Mouse (Mus musculus): ENCODE measurements at regions not wholly inside any gene's neighbourhood (a gene's known extent, or its start where the extent isn't known, plus 50 kb on each side); places are given as distances from the start of the nearest gene placed in this dataset.

DNA sequence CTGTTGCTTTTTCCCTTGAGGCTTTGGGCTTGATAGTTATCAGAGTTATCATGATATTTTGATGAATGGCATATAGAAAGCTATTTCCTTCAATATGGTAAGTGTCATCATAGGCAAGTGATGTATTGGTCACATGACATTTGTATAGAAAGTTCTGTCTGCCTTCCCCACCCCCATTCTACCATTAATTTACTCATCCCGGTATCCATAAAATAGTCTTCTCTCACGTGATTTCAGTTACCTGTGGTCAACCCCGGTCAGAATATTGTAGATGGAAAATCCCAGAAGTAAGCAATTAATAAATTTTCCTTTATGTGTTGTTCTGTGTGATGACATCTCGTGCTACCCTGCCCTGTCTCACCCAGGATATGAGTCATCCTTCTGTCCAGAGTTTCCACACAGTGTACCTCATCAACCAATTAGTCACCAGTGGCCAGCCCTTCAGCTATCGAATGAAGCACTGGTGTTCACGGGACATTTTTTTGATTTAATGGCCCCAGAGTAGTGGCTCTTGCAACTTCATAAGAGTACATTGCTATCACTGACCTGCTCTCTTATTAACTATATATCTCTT lies 127.1 kb upstream of the Twist2 start:
- no peak for ATAC-seq (replicated peaks; ENCODE audit: low read depth, poor library complexity, severe bottlenecking)

DNA sequence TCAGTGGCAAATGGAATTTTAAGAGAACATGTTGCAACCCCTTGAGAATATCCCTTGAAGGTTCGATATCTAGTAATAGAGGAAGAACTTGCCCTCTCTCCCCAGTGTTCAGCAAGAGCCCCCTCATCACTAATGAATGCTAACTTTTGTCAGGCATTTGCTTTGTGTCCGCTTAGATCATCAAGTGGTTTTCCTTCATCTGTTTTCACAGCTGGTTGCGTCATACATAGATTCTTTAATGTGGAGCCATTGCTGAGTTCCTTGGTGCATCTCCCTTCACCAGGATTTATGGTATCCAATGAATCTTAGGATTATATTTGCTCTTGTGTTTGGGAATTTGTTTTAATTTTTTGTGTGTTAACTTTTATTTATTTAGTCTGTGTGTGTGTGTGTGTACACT lies 124.2 kb upstream of the Twist2 start:
- ATAC-seq (replicated peaks; ENCODE audit: low read depth, poor library complexity, severe bottlenecking) = no peak

DNA sequence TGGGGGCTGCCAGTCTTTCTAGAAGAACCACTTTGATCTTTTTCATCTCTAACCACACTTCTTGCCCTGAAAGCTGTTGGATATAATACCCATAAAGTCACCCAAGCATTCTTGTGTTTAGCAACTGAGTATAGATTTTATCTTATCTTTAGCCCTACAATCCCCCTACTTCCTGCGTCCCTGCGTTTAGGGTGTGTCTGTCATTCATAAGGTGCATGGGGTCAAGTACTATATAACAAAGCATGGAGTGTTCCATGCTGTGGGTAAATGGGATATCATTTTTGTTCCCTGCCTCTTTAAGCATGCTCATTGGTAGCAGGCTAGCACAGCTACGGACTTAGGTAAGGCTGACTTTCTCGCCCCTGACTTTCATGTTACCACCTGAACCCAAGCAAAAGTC lies 122.5 kb upstream of the Twist2 start:
- ATAC-seq (replicated peaks; ENCODE audit: low read depth, poor library complexity, severe bottlenecking) = no peak

DNA sequence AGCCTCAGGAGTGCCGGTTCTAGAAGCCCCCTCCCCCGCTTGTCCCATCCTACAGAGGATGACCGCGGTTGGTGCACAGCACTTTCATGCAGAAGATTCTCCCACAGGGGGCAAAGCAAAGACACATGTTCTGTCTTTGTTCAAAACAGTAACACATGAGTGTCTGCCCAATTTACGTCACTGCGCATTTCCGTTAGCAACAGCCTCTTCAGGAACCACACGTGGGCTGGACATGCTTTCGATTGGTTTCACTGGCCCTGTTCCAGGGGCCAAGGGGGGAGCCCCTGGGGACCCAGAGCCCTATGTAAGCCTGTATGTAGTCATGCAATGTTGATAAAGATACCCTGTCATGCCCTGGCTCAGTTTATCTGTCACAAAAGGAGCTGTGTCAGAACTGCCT lies 116.2 kb upstream of the Twist2 start:
- ATAC-seq (replicated peaks; ENCODE audit: low read depth, poor library complexity, severe bottlenecking) = no peak

DNA sequence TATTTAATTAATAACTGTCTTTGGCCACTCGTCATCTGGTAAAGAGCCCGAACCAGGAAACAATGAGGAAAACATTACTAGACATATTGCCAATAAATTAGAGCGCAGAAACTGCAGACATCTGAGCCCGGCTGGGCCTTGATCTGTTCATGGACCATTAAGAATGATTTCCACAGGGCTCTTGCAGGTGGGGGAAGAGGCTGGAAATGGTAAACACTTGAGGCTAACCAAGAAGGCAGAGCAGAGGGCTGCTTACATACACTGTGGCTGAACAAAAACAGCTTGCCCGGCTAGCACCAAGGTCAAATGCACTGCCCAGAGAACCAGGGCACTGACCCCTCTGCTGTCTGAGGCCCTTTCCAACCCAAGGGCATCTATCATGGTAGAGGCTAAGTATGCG lies 115.5 kb upstream of the Twist2 start:
- no peak for ATAC-seq (replicated peaks; ENCODE audit: low read depth, poor library complexity, severe bottlenecking)

DNA sequence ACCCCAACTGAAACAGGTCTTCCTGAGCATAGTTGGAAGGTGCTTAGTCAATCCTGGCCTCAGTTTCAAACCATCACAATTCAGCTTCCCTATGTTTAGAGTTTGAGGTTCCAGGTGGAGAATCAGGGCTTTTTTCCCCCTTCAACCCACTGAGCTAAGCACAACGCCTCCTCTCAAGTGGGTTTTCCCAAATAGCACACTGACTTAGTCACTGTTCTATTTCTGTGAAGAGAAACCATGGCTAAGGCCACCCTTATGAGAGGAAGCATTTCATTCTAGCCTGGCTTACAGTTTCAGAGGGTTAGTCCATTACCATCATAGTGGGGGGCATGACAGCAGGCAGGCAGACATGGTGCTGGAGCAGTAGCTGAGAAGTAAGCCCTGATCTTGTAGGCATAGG lies 109.7 kb upstream of the Twist2 start:
- no peak for ATAC-seq (replicated peaks; ENCODE audit: low read depth, poor library complexity, severe bottlenecking)

DNA sequence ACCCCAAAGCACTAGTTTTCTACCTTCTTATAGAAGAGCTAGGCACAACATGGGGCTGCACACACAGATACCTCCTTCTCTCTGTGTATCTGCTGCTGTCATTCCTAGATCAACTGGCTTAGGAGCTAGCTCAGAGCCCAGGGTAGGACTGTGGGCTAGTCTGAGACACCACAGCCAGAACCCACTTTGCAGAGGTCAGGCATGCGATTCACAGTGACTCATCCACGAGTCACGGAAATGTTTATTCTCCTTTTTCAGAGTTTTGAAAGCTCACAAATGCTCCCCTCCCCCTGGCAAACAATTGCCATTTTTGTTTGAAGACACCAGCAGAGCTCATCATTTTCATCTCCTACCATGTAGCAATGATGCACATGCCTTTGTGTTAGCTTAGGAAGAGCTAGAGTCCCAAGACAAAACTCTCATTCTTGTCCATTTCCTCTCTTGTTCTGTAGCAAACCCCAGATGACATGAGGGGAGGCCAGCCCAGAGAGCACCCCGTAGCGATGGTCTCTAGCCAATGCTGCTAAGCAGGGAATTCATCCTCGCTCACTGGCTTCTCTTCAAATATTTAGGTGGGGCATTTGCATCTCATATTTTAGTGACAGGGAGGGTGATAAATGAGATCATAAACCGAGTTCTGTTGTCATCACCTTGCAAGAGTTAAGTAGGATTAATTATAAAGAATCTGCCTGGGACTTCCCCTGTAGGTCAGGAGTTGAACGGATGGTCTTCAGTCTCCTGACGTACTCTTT lies 108.4 kb upstream of the Twist2 start:
- ATAC-seq (replicated peaks; ENCODE audit: low read depth, poor library complexity, severe bottlenecking) = no peak

DNA sequence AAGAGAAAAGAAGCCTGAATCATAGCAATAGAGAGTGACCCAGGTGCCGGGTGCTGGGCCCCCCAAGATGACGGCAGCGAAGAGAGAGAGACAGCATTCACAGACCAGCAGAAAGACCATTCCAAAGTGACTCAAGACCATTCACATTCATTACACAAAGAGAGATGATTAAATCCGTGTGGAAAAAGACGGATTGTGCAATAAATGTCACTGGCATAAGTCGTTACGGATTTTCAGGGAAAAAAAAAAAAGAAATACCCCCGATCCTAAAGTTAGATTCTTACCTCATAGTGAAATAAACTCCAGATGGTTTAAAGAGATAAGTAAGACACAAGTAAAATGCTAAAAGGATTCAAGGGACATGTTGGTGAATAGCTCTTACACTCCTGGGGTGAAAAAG lies 104.2 kb upstream of the Twist2 start:
- ATAC-seq (replicated peaks; ENCODE audit: low read depth, poor library complexity, severe bottlenecking) = no peak

DNA sequence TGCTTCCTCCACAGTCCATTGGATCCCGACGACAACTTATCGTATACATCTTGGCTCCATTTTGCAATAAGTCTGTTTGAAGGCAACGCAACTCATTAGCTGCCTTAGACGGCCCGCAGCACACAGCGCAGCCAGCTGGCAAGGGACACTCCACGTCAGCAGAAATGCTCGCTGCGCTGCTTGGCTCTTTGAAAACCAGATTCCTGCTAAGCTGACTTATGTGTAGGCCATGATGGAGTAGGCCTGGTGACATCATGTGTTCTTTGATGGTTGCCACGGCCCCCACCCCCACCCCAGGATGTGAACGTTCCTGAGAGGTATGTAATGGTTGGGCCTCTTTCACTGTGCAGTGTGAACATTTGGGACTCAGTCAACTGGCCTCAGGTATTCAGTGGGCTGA lies 99.8 kb upstream of the Twist2 start:
- no peak for ATAC-seq (replicated peaks; ENCODE audit: low read depth, poor library complexity, severe bottlenecking)

DNA sequence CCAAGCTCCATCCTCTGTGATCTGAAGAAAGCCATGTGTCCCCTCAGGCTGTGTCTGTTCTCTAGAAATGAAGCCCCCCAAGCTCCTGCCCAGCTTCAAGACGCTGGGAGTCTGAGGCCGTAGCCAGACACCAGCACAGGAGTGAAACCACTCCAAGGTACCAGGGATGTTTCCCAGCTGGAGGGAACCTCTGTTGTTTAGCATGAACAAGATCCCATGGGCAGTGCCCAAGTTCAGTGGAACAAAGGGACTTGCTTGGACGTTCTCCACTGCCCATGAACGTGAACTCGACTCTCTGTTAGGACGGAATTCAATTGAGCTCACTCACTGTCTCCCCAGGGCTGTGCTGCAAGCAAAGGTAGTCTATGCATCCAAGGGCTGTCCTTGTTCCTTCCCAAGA lies 99.2 kb upstream of the Twist2 start:
- ATAC-seq (replicated peaks; ENCODE audit: low read depth, poor library complexity, severe bottlenecking) = no peak

DNA sequence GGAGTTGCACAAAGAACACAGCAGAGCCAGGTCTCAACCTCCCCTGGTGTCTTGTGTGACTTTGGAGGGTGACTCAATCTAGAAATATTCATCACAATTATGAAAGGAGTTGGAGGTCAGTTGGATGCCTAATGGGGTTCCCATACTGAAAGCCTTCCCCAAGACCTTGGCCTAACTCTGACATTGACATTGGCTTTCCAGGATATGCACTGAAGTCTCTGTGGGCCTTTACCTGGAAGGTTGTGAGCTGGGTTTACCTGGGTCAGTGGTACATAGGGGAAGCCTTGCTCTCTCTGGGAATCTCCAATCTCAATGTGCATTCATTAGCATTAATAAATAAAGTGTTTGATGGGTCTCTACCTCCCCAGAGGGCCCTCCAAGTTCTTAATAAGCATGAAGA lies 98.5 kb upstream of the Twist2 start:
- ATAC-seq (replicated peaks; ENCODE audit: low read depth, poor library complexity, severe bottlenecking) = no peak

DNA sequence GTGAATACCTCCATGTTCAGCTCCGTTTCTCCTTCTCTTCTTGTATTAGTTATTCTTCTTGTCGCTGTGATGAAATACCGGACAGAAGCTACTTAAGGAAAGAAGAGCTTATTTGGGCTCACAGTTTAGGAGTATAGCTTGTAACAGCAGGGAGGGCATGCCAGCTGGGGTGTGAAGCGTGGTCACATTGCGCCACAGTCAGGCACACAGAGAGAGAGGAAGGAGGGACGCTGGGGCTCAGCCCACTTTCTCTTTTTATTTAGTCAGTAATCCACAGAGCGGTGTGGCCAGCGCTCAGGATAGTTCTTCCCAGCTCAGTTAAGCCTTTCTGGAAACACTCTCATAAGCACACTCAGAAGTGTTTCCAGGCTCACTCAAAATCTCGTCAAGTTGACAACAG lies 95.8 kb upstream of the Twist2 start:
- no peak for ATAC-seq (replicated peaks; ENCODE audit: low read depth, poor library complexity, severe bottlenecking)

DNA sequence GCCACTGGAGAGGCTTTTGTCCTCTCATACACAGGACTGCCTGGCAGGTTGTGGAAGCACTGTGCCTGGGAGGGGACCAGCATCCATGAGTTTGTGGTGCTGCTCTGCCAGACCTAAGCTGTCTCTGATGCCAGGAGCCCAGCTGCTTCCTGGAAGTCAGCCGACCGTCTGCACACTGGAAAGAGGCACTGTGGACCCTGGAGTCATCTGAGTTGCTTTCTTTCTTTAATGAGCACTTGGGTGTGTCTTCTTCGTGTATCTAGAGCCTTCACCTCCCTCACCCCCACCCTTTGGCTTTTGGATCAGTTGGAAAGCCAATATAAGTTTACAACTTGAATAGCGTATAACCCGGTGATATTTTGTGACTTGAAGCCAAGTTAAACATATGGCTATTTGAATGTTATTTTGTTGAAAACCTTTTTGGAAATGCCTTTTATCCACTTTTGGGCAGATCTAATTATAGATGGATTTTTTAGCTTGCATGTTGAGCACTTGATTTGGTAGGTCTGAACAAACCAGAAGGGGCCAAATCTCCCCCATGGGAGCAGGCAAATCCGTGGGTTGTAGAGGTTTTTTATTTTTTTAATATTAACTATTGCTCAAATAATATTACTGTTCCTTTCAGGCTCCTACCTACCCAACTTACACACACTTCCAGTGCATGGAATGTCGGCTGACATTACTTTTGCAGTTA lies 92.6 kb upstream of the Twist2 start:
- ATAC-seq (replicated peaks; ENCODE audit: low read depth, poor library complexity, severe bottlenecking) = no peak

DNA sequence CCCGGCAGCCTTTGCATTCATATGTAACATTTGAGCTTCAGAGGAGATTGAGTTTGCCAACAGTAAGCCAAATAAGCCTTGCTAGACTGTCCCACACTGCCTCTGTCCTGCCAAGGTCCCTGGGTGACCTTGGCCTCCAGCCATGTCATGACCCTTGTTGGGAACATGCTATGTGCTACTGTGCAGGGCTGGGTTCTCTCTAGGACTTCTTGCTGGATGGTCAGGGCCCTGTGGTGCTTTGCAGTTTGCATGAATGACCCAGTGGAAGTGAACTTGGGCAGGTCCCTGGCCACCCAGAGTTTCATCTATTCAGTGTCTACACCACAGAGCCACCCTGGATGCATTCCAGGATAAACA lies 92.0 kb upstream of the Twist2 start:
- no peak for ATAC-seq (replicated peaks; ENCODE audit: low read depth, poor library complexity, severe bottlenecking)

DNA sequence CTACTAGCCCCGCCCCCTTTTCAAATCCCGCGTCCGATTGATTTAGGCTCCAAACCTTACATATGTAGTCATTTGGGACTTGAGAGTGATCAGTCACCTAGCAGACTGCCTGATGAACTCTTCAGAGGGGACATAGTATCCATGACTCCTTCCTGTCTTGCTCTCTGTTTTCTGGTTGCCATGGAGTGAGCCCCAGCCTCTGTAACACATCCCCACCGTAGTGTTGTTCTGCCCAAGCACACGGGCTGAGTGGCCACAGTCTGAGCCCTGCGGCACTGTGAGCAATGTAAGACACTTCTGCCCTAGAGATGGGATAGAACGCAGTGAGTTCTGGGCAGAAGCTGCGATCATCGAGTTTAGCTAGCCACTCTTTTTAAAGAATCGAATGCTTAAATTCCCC lies 88.1 kb upstream of the Twist2 start:
- ATAC-seq (replicated peaks; ENCODE audit: low read depth, poor library complexity, severe bottlenecking) = no peak

DNA sequence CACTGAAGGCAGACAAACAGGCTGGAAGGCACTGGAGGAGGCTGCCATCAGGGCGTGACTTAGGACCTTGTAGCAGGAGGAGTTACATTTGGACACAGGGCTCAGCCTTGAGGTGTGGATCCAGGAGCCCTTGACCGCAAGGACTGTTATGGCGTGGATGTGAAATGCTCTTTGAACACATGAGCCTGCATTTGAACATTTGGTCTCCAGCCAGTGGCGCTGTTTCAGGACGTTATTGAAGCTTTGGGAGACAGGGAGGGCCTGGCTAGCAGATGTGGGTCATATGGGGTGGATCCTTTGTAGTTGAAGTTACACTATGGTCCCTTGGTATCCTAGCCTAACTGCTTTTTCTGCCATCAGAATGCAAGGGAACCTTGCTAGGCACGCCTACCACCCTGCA lies 87.0 kb upstream of the Twist2 start:
- no peak for ATAC-seq (replicated peaks; ENCODE audit: low read depth, poor library complexity, severe bottlenecking)

DNA sequence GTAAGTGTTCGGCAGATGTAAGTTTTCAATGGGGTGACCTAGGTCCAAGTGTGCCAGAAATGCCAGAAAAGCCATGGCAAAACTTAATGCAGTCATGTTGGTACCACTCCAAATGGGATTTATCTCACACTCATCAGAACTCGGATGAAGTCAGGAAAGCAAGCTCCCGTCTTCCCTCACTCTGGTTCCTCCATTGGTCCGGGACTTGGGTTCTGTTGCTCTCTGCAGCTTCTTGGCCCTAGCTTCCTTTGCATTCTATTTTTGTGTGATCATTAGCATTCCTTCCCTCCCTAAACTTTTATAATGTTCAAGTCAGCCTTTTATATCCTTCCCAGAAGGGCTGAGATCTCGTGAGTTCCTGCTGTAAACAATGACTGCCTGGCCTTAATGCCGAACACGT lies 85.9 kb upstream of the Twist2 start:
- ATAC-seq (replicated peaks; ENCODE audit: low read depth, poor library complexity, severe bottlenecking) = no peak

DNA sequence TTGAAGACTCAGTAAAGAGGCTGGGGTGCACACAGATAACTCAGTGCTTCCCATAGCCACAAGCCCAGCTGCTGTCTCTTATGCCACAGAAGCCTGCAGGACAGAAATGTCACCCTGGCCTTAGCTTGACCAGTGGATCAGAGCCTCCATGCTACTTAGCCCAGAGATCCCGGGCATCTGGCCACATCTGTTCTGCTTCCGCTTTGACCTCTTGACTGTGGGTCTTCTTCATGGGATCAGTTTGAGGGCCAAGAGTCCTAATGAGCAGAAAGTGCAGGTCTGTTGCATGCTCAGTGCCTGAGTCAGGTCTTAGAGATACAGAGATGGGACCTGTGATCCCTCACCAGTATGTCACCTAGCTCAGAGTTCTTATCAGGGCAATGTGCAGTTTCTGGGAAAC lies 85.5 kb upstream of the Twist2 start:
- no peak for ATAC-seq (replicated peaks; ENCODE audit: low read depth, poor library complexity, severe bottlenecking)

DNA sequence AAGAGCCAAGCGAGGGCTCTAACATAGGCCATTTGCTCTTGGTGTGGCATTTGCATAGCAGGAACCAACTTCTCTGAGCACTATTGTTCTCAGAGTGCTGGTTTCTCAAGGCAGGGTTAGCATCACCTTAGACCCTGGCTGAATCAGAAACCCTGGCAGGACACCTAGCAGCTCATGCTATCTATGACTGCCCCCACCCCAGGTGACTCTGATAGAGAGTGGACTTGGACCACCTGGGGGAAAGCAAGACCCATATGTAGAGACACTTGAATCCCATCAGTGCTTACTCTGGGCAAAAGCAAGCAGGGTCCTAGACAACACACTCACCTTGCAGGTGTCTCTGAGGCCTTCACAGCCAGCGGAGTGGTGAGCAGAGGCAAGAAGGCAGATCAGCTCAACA lies 84.4 kb upstream of the Twist2 start:
- ATAC-seq (replicated peaks; ENCODE audit: low read depth, poor library complexity, severe bottlenecking) = no peak

DNA sequence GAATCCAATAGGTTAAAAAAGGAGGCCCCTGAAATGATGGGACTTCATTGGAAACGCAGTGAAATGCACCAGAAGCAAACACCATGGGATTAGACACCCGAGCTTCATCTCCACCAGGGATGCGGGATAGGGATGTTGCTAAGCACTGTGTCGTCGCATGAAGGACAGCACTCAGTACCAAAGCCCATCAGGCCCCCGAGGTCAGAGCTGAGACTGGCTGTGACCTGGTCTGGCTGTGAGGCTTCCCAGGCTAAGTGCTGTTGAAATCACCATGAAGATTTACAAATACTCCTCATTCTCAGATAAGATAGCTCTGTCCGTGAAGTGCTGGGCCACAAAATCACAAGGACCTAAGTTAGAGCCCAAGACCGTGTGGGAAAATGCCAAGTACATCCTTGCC lies 83.3 kb upstream of the Twist2 start:
- ATAC-seq (replicated peaks; ENCODE audit: low read depth, poor library complexity, severe bottlenecking) = no peak

DNA sequence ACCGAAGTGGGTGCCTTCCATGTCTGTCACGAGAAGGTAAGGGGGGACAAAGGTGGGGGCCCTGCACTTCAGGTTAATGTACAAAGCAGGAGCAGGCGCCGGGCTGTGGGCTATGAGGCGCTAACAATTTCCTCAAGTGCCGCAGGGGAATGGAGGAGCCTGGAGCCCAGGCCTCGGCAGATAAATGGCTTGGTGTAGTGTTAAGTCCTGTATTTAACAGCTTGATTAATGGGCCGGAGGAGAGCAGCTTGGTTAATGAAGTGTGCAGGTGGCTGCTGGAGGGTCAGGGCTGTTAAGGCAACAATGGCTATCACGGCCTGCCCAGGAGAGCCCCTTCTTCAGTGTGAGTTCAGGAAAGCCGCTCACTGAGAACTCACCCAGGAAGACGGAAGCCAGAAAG lies 72.0 kb upstream of the Twist2 start:
- ATAC-seq (replicated peaks; ENCODE audit: low read depth, poor library complexity, severe bottlenecking) = no peak

DNA sequence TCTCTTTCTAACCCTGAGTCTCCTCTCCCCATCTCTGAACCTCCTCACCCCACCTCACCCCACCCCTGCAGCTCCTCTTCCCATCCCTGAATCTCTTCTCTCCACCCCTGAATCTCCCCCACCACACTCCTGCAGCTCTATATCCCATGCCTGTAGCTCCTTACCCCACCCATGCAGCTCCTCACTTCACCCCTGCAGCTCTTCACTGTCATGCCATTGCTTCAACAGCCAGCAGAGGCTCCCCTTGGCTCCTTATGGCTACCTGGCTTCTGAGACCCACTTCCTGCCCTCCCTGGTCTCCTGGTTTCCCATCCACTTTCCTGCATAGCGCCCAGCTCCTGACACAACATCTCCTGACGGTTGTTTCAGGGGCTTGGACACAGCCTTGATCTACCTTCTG lies 71.0 kb upstream of the Twist2 start:
- ATAC-seq (replicated peaks; ENCODE audit: low read depth, poor library complexity, severe bottlenecking) = no peak
